Mouse (Mus musculus) CD8-positive naive resting alpha-beta T cell, adult 2 months (primary cell): ENCODE data around the gene Tmem141.

Source experiments
- DNase-seq, 2 experiments: peaks; one replicate each; pipeline ENCODE4 v3.0.0; 2022; ENCODE audit warnings: low read depth in 2 of 2, low spot score in 2 of 2

Gene Tmem141

GRCm38 (mm10) chr2:25607761-25608622 is 13.8 kb downstream of the Tmem141 start, which contains the start of gene Rabl6:
Rabl6 (minus strand) TSS chr2:25608521.
- peak; percentile 75 to 83 for DNase-seq

GRCm38 (mm10) chr2:25602526-25602925 is 19.3 kb downstream of the Tmem141 start:
- DNase-seq: no peak

GRCm38 (mm10) chr2:25600037-25600436 is 21.8 kb downstream of the Tmem141 start:
- DNase-seq: no peak

GRCm38 (mm10) chr2:25598749-25599148 is 23.1 kb downstream of the Tmem141 start:
- DNase-seq: no peak

- DNase-seq: no peak
Observed at GRCm38 (mm10) chr2:25596765-25597510, 24.9 kb downstream of the Tmem141 start.

GRCm38 (mm10) chr2:25591863-25592262 is 29.9 kb downstream of the Tmem141 start:
- DNase-seq: no peak

GRCm38 (mm10) chr2:25588227-25588907 is 33.4 kb downstream of the Tmem141 start:
- DNase-seq: no peak

- DNase-seq: no peak
Observed at GRCm38 (mm10) chr2:25587290-25587689, 34.5 kb downstream of the Tmem141 start.

- DNase-seq: no peak
Observed at GRCm38 (mm10) chr2:25585601-25586000, 36.2 kb downstream of the Tmem141 start.

GRCm38 (mm10) chr2:25584856-25585255 is 36.9 kb downstream of the Tmem141 start:
- DNase-seq: no peak

- no peak for DNase-seq
Observed at GRCm38 (mm10) chr2:25584152-25584551, 37.7 kb downstream of the Tmem141 start.

GRCm38 (mm10) chr2:25583571-25583970 is 38.2 kb downstream of the Tmem141 start:
- DNase-seq: no peak

GRCm38 (mm10) chr2:25583120-25583481 is 38.7 kb downstream of the Tmem141 start:
- DNase-seq: no peak

- DNase-seq: no peak
Observed at GRCm38 (mm10) chr2:25582466-25583119, 39.2 kb downstream of the Tmem141 start.

GRCm38 (mm10) chr2:25581901-25582301 is 39.9 kb downstream of the Tmem141 start:
- no peak for DNase-seq

- DNase-seq: peak; percentile 61 to 75
Observed at GRCm38 (mm10) chr2:25581294-25581864, 40.4 kb downstream of the Tmem141 start, which contains the start of gene Ajm1. Ajm1 (minus strand) TSS chr2:25581757.

GRCm38 (mm10) chr2:25580621-25581101 is 41.1 kb downstream of the Tmem141 start:
- DNase-seq: no peak

- peak; percentile 54 to 70 for DNase-seq
Observed at GRCm38 (mm10) chr2:25579737-25580460, 41.9 kb downstream of the Tmem141 start.

GRCm38 (mm10) chr2:25578796-25579736 is 42.7 kb downstream of the Tmem141 start:
- no peak for DNase-seq
